Mouse (Mus musculus): ENCODE data around the gene Susd5.

- no peak for TF ChIP-seq CTCF (IDR thresholded peaks at IDR 0.05)
- TF ChIP-seq EP300 (IDR thresholded peaks at IDR 0.05): no peak
Measured at GRCm38 (mm10) chr9:114057090-114057796, at the start of gene Susd5.

Measured in lung, postnatal 0 days (tissue).